Mouse (Mus musculus) layer of hippocampus, adult 2 months (tissue): ENCODE measurements around the gene Afg1l. TPM values are rescaled to one million over a fixed set of nuclear protein-coding genes. Genes with fewer than 3 reads are reported as not detected.

Experiments used
- DNase-seq, 2 experiments: peaks; one replicate each; pipeline ENCODE4 v3.0.0; 2022; ENCODE audit warnings: low spot score in 2 of 2
- H3K27ac ChIP-seq: fragments of 200-600 bp; 2 replicates; pipeline ENCODE4 v1.8.1; 2022
- H3K4me3 ChIP-seq: fragments of 200-600 bp; 2 replicates; pipeline ENCODE4 v1.8.1; 2022; ENCODE audit warnings: mild to moderate bottlenecking
- CTCF ChIP-seq: fragments of 200-600 bp; conservative IDR thresholded peaks from 2 replicates; pipeline ENCODE4 v1.8.1; 2022; ENCODE audit warnings: antibody characterized with exemption, mild to moderate bottlenecking, moderate library complexity
- total RNA-seq, 2 experiments: library from RNA; stranded (reverse); gene quantifications; 2 replicates each; pipeline ENCODE4 v1.2.3; 2021

The Afg1l gene
- total RNA-seq, 2 experiments from 2014 or later: 12.6 to 15.3 TPM

- no peak for DNase-seq
- Histone ChIP-seq H3K27ac (peak overlapping the region; percentile 78; the same call in 1 of the 2 replicates), H3K4me3 (no peak overlapping the region)
- TF ChIP-seq CTCF: no peak
Measured at GRCm38 (mm10) chr10:42340426-42340793, 138.0 kb downstream of the Afg1l start.

DNA sequence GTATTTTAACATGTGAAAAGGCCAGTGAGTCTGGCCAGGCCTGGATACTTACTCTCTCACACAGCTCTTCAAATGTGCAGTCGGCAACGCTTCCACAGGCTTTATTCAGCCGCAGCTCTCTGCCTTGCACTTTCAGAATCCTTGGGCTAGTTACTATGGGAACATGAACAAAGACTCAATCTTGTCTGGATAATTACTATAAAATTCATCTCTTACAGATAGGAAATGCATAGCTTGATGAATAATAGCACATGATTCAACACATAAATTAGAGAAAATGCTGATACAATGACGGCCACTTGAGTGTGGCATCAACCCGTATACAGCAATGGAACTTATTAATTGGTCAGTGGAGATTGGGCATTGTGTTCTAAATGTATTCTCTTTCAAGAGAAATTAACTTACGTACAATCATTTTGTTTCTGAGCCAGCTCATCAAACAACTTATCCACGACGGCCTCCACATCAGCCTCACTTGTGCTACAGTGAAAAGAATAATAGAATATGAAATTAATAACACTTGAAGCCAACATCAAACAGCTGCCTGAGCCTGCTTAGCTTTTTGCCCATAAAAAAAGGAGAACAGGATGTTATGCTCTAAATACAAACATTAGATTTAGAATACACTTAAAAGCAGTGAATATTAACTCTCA, 138.5 kb downstream of the Afg1l start:
- H3K27ac ChIP-seq: peak overlapping the region; percentile 78
- TF ChIP-seq CTCF: no peak
- H3K4me3 ChIP-seq: no peak overlapping the region
- peak in 1 of 2 experiments; percentile 21 for DNase-seq

GRCm38 (mm10) chr10:42338456-42338855, 139.9 kb downstream of the Afg1l start:
- H3K4me3 ChIP-seq: no peak overlapping the region
- no peak overlapping the region for H3K27ac ChIP-seq
- TF ChIP-seq CTCF: no peak
- no peak for DNase-seq

GRCm38 (mm10) chr10:42327576-42327975, 150.8 kb downstream of the Afg1l start:
- H3K4me3 ChIP-seq: no peak overlapping the region
- TF ChIP-seq CTCF: peak; percentile 81
- H3K27ac ChIP-seq: no peak overlapping the region
- peak in 1 of 2 experiments; percentile 53 for DNase-seq

DNA sequence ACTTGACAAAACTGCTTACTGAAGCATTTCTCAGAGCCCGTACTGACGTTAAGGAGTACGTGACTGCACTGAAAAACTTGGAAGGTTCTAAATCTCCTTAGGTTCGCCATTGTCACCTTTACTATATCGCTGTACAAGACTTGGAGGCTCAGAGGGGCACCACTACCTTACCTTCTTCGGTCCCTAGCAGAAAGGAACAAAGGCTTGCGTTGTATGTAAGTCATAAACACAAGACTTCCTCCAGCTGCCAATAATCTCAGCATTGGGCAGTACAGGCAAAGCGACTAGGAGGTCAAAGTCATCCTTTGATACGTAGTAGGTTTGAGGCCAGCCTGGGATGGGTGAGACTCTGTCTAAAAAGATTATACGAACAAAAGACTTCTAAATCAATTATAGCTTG, 153.1 kb downstream of the Afg1l start:
- TF ChIP-seq CTCF: no peak
- no peak for DNase-seq
- no peak overlapping the region for H3K4me3 ChIP-seq
- no peak overlapping the region for H3K27ac ChIP-seq

DNA sequence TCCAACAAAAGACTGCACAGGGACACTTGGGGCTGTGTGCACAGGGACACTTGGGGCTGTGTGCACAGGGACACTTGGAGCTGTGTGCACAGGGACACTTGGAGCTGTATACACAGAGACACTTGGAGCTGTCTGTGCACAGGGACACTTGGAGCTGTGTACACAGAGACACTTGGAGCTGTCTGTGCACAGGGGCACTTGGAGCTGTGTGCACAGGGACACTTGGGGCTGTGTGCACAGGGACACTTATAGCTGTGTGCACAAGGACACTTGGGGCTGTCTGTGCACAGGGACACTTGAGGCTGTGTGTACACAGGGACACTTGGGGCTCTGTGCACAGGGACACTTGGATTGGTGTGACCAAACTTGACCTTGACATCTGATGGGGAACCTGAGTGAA, 154.4 kb downstream of the Afg1l start:
- no peak for TF ChIP-seq CTCF
- DNase-seq: no peak
- Histone ChIP-seq H3K4me3 (no peak overlapping the region), H3K27ac (no peak overlapping the region)

- Histone ChIP-seq H3K4me3 (no peak overlapping the region), H3K27ac (no peak overlapping the region)
- DNase-seq: no peak
- no peak for TF ChIP-seq CTCF
Measured at GRCm38 (mm10) chr10:42313222-42313786, 165.1 kb downstream of the Afg1l start.

GRCm38 (mm10) chr10:42312557-42312956, 165.8 kb downstream of the Afg1l start:
- DNase-seq: no peak
- no peak for TF ChIP-seq CTCF
- H3K27ac ChIP-seq: no peak overlapping the region
- H3K4me3 ChIP-seq: no peak overlapping the region

- peak overlapping the region; percentile 54 for H3K4me3 ChIP-seq
- no peak for DNase-seq
- no peak overlapping the region for H3K27ac ChIP-seq
- no peak for TF ChIP-seq CTCF
Measured at GRCm38 (mm10) chr10:42308687-42308987, 169.7 kb downstream of the Afg1l start.

DNA sequence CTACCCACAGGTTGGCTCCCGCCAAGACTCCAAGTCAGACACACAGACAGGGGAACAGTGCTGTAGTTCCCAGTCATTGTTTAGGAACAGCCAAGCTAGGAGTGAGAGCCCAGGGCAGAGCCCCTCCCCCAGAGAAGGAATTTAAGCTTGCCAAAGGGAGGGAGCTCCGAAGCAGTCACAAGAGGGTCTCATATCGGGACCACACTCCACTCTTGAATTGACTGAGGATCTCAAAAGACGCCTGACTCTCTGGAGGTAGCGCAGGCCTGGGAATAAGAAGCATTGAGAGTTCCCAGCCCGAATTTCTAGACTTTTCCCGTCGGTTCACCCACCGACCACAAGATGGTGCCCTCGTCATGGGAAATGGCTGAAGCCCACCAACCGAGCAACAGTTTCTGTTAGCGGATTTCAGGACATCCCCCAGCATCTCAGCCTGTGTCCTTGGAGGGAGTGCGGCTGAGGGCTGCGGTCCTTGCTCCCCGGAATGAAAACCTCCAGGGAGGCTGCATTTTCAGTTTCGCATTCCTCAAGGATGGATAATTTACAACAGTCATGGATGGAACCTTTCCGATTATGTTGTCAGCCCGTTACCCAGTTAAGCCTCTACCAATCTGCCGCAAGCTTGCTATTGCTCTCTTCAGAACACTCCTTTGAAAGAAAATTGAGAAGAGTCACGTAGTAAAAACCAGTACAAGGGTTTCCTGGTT, 170.2 kb downstream of the Afg1l start:
- TF ChIP-seq CTCF: peak; percentile 95

GRCm38 (mm10) chr10:42306422-42306821, 171.9 kb downstream of the Afg1l start:
- DNase-seq: no peak

More for the DNA sequence above, 170.2 kb downstream of the Afg1l start:
- peak overlapping the region; percentile 54 for H3K4me3 ChIP-seq
- peak; percentile 74 to 90 for DNase-seq
- H3K27ac ChIP-seq: no peak overlapping the region

GRCm38 (mm10) chr10:42300805-42301204, 177.6 kb downstream of the Afg1l start:
- DNase-seq: no peak
- TF ChIP-seq CTCF: no peak
- H3K4me3 ChIP-seq: no peak overlapping the region
- H3K27ac ChIP-seq: no peak overlapping the region

More at GRCm38 (mm10) chr10:42306422-42306821, 171.9 kb downstream of the Afg1l start:
- H3K27ac ChIP-seq: no peak overlapping the region
- no peak overlapping the region for H3K4me3 ChIP-seq
- no peak for TF ChIP-seq CTCF

DNA sequence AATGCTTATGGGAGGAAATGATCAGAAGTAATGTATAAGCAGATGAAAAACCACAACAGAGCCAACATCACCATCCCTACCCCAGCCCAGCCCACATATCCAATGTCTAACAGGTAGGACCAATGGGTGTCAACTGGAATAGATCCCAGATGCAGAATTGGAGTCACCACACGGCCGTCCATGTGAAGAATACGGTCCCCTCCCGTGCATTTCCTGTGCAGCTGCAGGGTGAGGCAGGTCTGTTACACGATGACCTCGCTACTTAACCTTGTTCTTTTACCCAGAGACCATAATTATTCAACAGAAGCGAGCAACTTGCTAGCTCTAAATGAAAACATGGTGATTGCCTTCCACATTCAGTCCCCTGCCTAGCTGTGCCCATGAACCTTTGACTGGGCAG, 178.4 kb downstream of the Afg1l start:
- no peak overlapping the region; the same call in 1 of the 2 replicates for H3K27ac ChIP-seq
- DNase-seq: no peak
- no peak for TF ChIP-seq CTCF
- H3K4me3 ChIP-seq: no peak overlapping the region

DNA sequence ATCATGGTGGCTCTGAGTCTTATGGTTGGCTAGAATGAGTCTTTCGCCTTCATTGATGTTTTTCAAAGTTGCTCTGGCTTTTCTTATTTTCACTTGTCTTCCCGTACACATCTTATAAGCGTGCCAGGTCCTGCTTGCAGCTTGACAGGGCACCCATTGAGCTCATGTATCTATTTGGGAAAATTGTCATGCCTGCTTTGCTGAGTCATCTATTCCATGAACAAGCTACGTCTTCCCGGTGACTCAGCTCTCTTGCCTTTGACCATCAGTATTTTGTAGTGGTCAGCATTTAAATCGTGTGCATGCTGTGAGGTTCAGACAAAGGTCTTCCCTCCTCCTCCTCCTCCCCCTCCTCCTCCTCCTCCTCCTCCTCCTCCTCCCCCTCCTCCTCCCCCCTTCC, 178.9 kb downstream of the Afg1l start:
- DNase-seq: no peak

More for the DNA sequence above, 178.9 kb downstream of the Afg1l start:
- Histone ChIP-seq H3K4me3 (no peak overlapping the region), H3K27ac (no peak overlapping the region)
- TF ChIP-seq CTCF: no peak
